Mouse (Mus musculus): Measurements from ENCODE around the gene Stab2. TPM values are rescaled to one million over a fixed set of nuclear protein-coding genes. Genes with fewer than 3 reads are reported as not detected.

The Stab2 gene
- total and polyA plus RNA-seq, 2 experiments = 24.0 to 73.5 TPM

GRCm38 (mm10) chr10:86829515-86829914 is 178.3 kb downstream of the Stab2 start:
- Histone ChIP-seq H3K79me2 (ENCODE audit: control insufficient read depth, insufficient read depth, low read length) (no peaks in the 10 kb centered on the region), H3K27me3 (ENCODE audit: control insufficient read depth, insufficient read depth, low read length) (no peaks in the 10 kb centered on the region), H3K4me1 (ENCODE audit: control insufficient read depth, insufficient read depth, low read length) (no peaks in the 10 kb centered on the region), H3K9ac (ENCODE audit: low read depth, low read length) (no peak overlapping the region), H3K36me3 (ENCODE audit: control insufficient read depth, insufficient read depth, low read length) (peaks cover 17% of the 10 kb centered on the region), H3K27ac (replicated peaks; ENCODE audit: insufficient read depth, low read depth, low read length) (no peak overlapping the region), H3K4me3 (ENCODE audit: insufficient read depth, low read depth, low read length) (no peak overlapping the region)
- WGBS = 97% methylated on average over 2 of the region's 2 CpGs
- TF ChIP-seq CTCF (IDR thresholded peaks at IDR 0.05; ENCODE audit: low read depth, low read length) (peak; percentile 43), POLR2A (IDR thresholded peaks at IDR 0.05; ENCODE audit: extremely low read depth, insufficient read depth, low read length) (no peak)
- no peak for DNase-seq (ENCODE audit: extremely low read depth, low read depth, low spot score)

GRCm38 (mm10) chr10:86828221-86829135 is 179.3 kb downstream of the Stab2 start:
- Histone ChIP-seq H3K4me1 (ENCODE audit: control insufficient read depth, insufficient read depth, low read length) (no peaks in the 10 kb centered on the region), H3K27me3 (ENCODE audit: control insufficient read depth, insufficient read depth, low read length) (no peaks in the 10 kb centered on the region), H3K79me2 (ENCODE audit: control insufficient read depth, insufficient read depth, low read length) (no peaks in the 10 kb centered on the region), H3K27ac (replicated peaks; ENCODE audit: insufficient read depth, low read depth, low read length) (no peak overlapping the region), H3K4me3 (ENCODE audit: insufficient read depth, low read depth, low read length) (no peak overlapping the region), H3K9ac (ENCODE audit: low read depth, low read length) (no peak overlapping the region), H3K36me3 (ENCODE audit: control insufficient read depth, insufficient read depth, low read length) (peaks cover 19% of the 10 kb centered on the region)
- 88% methylated on average over 15 of the region's 15 CpGs for WGBS
- TF ChIP-seq POLR2A (IDR thresholded peaks at IDR 0.05; ENCODE audit: extremely low read depth, insufficient read depth, low read length) = no peak
- TF ChIP-seq CTCF (IDR thresholded peaks at IDR 0.05; ENCODE audit: low read depth, low read length) = no peak
- peak; percentile 59 for DNase-seq (ENCODE audit: extremely low read depth, low read depth, low spot score)

- Histone ChIP-seq H3K36me3 (ENCODE audit: control insufficient read depth, insufficient read depth, low read length) (peaks cover 16% of the 10 kb centered on the region; the same call in 1 of the 2 replicates), H3K27ac (replicated peaks; ENCODE audit: insufficient read depth, low read depth, low read length) (no peak overlapping the region), H3K4me3 (ENCODE audit: insufficient read depth, low read depth, low read length) (no peak overlapping the region), H3K79me2 (ENCODE audit: control insufficient read depth, insufficient read depth, low read length) (no peaks in the 10 kb centered on the region), H3K9ac (ENCODE audit: low read depth, low read length) (no peak overlapping the region), H3K27me3 (ENCODE audit: control insufficient read depth, insufficient read depth, low read length) (no peaks in the 10 kb centered on the region), H3K4me1 (ENCODE audit: control insufficient read depth, insufficient read depth, low read length) (no peaks in the 10 kb centered on the region)
- WGBS = 90% methylated on average over 3 of the region's 3 CpGs
- TF ChIP-seq CTCF (IDR thresholded peaks at IDR 0.05; ENCODE audit: low read depth, low read length) (no peak), POLR2A (IDR thresholded peaks at IDR 0.05; ENCODE audit: extremely low read depth, insufficient read depth, low read length) (no peak)
- no peak for DNase-seq (ENCODE audit: extremely low read depth, low read depth, low spot score)
Observed at GRCm38 (mm10) chr10:86826929-86827328, 180.9 kb downstream of the Stab2 start.

- Histone ChIP-seq H3K4me1 (ENCODE audit: control insufficient read depth, insufficient read depth, low read length) (no peaks in the 10 kb centered on the region), H3K4me3 (ENCODE audit: insufficient read depth, low read depth, low read length) (no peak overlapping the region), H3K79me2 (ENCODE audit: control insufficient read depth, insufficient read depth, low read length) (no peaks in the 10 kb centered on the region), H3K36me3 (ENCODE audit: control insufficient read depth, insufficient read depth, low read length) (peaks cover 9% of the 10 kb centered on the region; the same call in 1 of the 2 replicates), H3K9ac (ENCODE audit: low read depth, low read length) (no peak overlapping the region), H3K27ac (replicated peaks; ENCODE audit: insufficient read depth, low read depth, low read length) (no peak overlapping the region), H3K27me3 (ENCODE audit: control insufficient read depth, insufficient read depth, low read length) (no peaks in the 10 kb centered on the region)
- TF ChIP-seq POLR2A (IDR thresholded peaks at IDR 0.05; ENCODE audit: extremely low read depth, insufficient read depth, low read length) (no peak), CTCF (IDR thresholded peaks at IDR 0.05; ENCODE audit: low read depth, low read length) (no peak)
- 66% methylated on average over 10 of the region's 10 CpGs for WGBS
- peak; percentile 68 for DNase-seq (ENCODE audit: extremely low read depth, low read depth, low spot score)
Observed at GRCm38 (mm10) chr10:86825871-86826522, 181.8 kb downstream of the Stab2 start.

GRCm38 (mm10) chr10:86824871-86825270 is 183.0 kb downstream of the Stab2 start:
- TF ChIP-seq POLR2A (IDR thresholded peaks at IDR 0.05; ENCODE audit: extremely low read depth, insufficient read depth, low read length) (no peak), CTCF (IDR thresholded peaks at IDR 0.05; ENCODE audit: low read depth, low read length) (no peak)
- H3K27ac ChIP-seq (replicated peaks; ENCODE audit: insufficient read depth, low read depth, low read length) = no peak overlapping the region
- no peaks in the 10 kb centered on the region for H3K79me2 ChIP-seq (ENCODE audit: control insufficient read depth, insufficient read depth, low read length)
- H3K4me3 ChIP-seq (ENCODE audit: insufficient read depth, low read depth, low read length) = no peak overlapping the region
- H3K4me1 ChIP-seq (ENCODE audit: control insufficient read depth, insufficient read depth, low read length) = no peaks in the 10 kb centered on the region
- peak; percentile 8 for DNase-seq (ENCODE audit: extremely low read depth, low read depth, low spot score)
- peaks cover 19% of the 10 kb centered on the region; the same call in 1 of the 2 replicates for H3K36me3 ChIP-seq (ENCODE audit: control insufficient read depth, insufficient read depth, low read length)
- WGBS = 94% methylated on average over 14 of the region's 14 CpGs
- H3K9ac ChIP-seq (ENCODE audit: low read depth, low read length) = no peak overlapping the region
- no peaks in the 10 kb centered on the region for H3K27me3 ChIP-seq (ENCODE audit: control insufficient read depth, insufficient read depth, low read length)

Measured in liver, adult 2 months (tissue).